Mouse (Mus musculus) embryonic facial prominence, embryonic 13.5 days (tissue): Measurements from ENCODE around the gene Dlec1. TPM values are rescaled to one million over a fixed set of nuclear protein-coding genes. Genes with fewer than 3 reads are reported as not detected.

ENCODE experiments used
- ATAC-seq: fragments of 200-750 bp; cut with Nextera tagmentation; 2 replicates; pipeline ENCODE4 v1.8.0; 2017; ENCODE audit warnings: low read depth; ENCODE audit not compliant: insufficient number of reproducible peaks, insufficient read depth, low FRiP score, low TSS enrichment
- H3K27ac ChIP-seq: fragments of 300-500 bp; sonication (generic); 2 replicates; pipeline ENCODE4 v1.5.1; 2015; ENCODE audit warnings: moderate library complexity, mild to moderate bottlenecking, inconsistent platforms
- H3K27me3 ChIP-seq: fragments of 300-500 bp; sonication (generic); 2 replicates; pipeline ENCODE4 v1.6.1; 2015; ENCODE audit warnings: mild to moderate bottlenecking, inconsistent platforms
- H3K36me3 ChIP-seq: fragments of 300-500 bp; sonication (generic); 2 replicates; pipeline ENCODE4 v1.6.1; 2015; ENCODE audit warnings: mild to moderate bottlenecking, inconsistent platforms
- H3K4me1 ChIP-seq: fragments of 300-500 bp; sonication (generic); 2 replicates; pipeline ENCODE4 v1.6.1; 2015; ENCODE audit warnings: inconsistent platforms
- H3K4me2 ChIP-seq: fragments of 300-500 bp; sonication (generic); 2 replicates; pipeline ENCODE4 v1.6.1; 2015; ENCODE audit warnings: moderate library complexity, mild to moderate bottlenecking, inconsistent platforms
- H3K4me3 ChIP-seq: fragments of 300-500 bp; sonication (generic); 2 replicates; pipeline ENCODE4 v1.5.1; 2015; ENCODE audit warnings: mild to moderate bottlenecking, inconsistent platforms
- H3K9ac ChIP-seq: fragments of 300-500 bp; sonication (generic); 2 replicates; pipeline ENCODE4 v1.6.1; 2015; ENCODE audit warnings: mild to moderate bottlenecking, inconsistent platforms
- H3K9me3 ChIP-seq: fragments of 300-500 bp; sonication (generic); 2 replicates; pipeline ENCODE4 v1.6.1; 2016; ENCODE audit warnings: inconsistent platforms
- WGBS: fragments of 180-500 bp; shearing (Covaris S2); methylation state at CpG from one replicate; pipeline ENCODE4 v1.1.7; 2015; ENCODE audit warnings: mixed read lengths; 5-methylcytosine and 5-hydroxymethylcytosine counted together
- polyA plus RNA-seq: library from polyadenylated mRNA; unstranded; fragments of >200 nt; fragmentation: Nextera tagmentation; extraction: Ambion mirVana; gene quantifications from 2 replicates; pipeline ENCODE4 v1.2.1, GENCODE M21; 2015

Dlec1 gene
- polyA plus RNA-seq, 1 experiment from 2014 or later: 1.1 TPM

GRCm38 (mm10) chr9:119146098-119146770 lies 44.0 kb downstream of the Dlec1 start:
- H3K4me2 ChIP-seq: no peak overlapping the region
- ATAC-seq: peak; percentile 29; the same call in 1 of the 2 replicates
- WGBS: 68% methylated on average over 13 of the region's 13 CpGs

GRCm38 (mm10) chr9:119149601-119150000 lies 47.3 kb downstream of the Dlec1 start:
- H3K4me1 ChIP-seq: no peaks in the 10 kb centered on the region
- H3K9me3 ChIP-seq: no peaks in the 10 kb centered on the region
- no peaks in the 10 kb centered on the region; the same call in 1 of the 2 replicates for H3K27me3 ChIP-seq
- H3K4me3 ChIP-seq: no peak overlapping the region
- H3K27ac ChIP-seq: no peak overlapping the region
- no peak overlapping the region for H3K4me2 ChIP-seq
- ATAC-seq: no peak
- no peak overlapping the region for H3K9ac ChIP-seq
- 20% methylated on average over 5 of the region's 5 CpGs for WGBS
- no peaks in the 10 kb centered on the region for H3K36me3 ChIP-seq

More at GRCm38 (mm10) chr9:119146098-119146770, 44.0 kb downstream of the Dlec1 start:
- no peak overlapping the region for H3K9ac ChIP-seq
- H3K4me3 ChIP-seq: no peak overlapping the region
- H3K36me3 ChIP-seq: no peaks in the 10 kb centered on the region
- no peaks in the 10 kb centered on the region for H3K4me1 ChIP-seq
- no peaks in the 10 kb centered on the region for H3K9me3 ChIP-seq
- H3K27ac ChIP-seq: no peak overlapping the region
- H3K27me3 ChIP-seq: no peaks in the 10 kb centered on the region

GRCm38 (mm10) chr9:119151751-119152150 lies 49.5 kb downstream of the Dlec1 start:
- peaks cover 4% of the 10 kb centered on the region; the same call in 1 of the 2 replicates for H3K4me1 ChIP-seq
- no peak for ATAC-seq
- H3K9me3 ChIP-seq: no peaks in the 10 kb centered on the region
- H3K36me3 ChIP-seq: no peaks in the 10 kb centered on the region
- H3K27ac ChIP-seq: no peak overlapping the region
- 70% methylated on average over 2 of the region's 2 CpGs for WGBS
- H3K4me2 ChIP-seq: no peak overlapping the region
- peaks cover 20% of the 10 kb centered on the region for H3K27me3 ChIP-seq
- H3K9ac ChIP-seq: no peak overlapping the region
- H3K4me3 ChIP-seq: no peak overlapping the region

- Histone ChIP-seq H3K27me3 (peaks cover 35% of the 10 kb centered on the region), H3K4me1 (peaks cover 4% of the 10 kb centered on the region; the same call in 1 of the 2 replicates), H3K27ac (no peak overlapping the region), H3K4me3 (no peak overlapping the region), H3K4me2 (no peak overlapping the region), H3K9ac (no peak overlapping the region), H3K36me3 (no peaks in the 10 kb centered on the region), H3K9me3 (no peaks in the 10 kb centered on the region)
- 76% methylated on average over 8 of the region's 8 CpGs for WGBS
- no peak for ATAC-seq
Observed at GRCm38 (mm10) chr9:119155416-119155815, 53.1 kb downstream of the Dlec1 start.

GRCm38 (mm10) chr9:119155826-119156225 lies 53.5 kb downstream of the Dlec1 start:
- Histone ChIP-seq H3K4me2 (peak overlapping the region; percentile 75), H3K4me1 (peaks cover 4% of the 10 kb centered on the region; the same call in 1 of the 2 replicates), H3K27me3 (peaks cover 35% of the 10 kb centered on the region), H3K27ac (no peak overlapping the region), H3K9ac (peak overlapping the region; percentile 63; the same call in 1 of the 2 replicates), H3K9me3 (no peaks in the 10 kb centered on the region), H3K36me3 (no peaks in the 10 kb centered on the region), H3K4me3 (peak overlapping the region; percentile 53; the same call in 1 of the 2 replicates)
- no peak for ATAC-seq
- 48% methylated on average over 7 of the region's 7 CpGs for WGBS

GRCm38 (mm10) chr9:119156278-119157201 lies 54.3 kb downstream of the Dlec1 start, which contains the start of gene Acaa1b:
TSS of gene Acaa1b (minus strand) at chr9:119157093.
- no peaks in the 10 kb centered on the region for H3K36me3 ChIP-seq
- peaks cover 4% of the 10 kb centered on the region; the same call in 1 of the 2 replicates for H3K4me1 ChIP-seq
- H3K4me3 ChIP-seq: peak within 1 kb of the TSS; percentile 53
- no peaks in the 10 kb centered on the region for H3K9me3 ChIP-seq
- H3K27ac ChIP-seq: no peak within 1 kb of the TSS
- peak within 1 kb of the TSS; percentile 63 for H3K9ac ChIP-seq
- WGBS: 1% methylated on average over 63 of the region's 65 CpGs
- ATAC-seq: peak; percentile 71; the same call in 1 of the 2 replicates
- peak within 1 kb of the TSS; percentile 75 for H3K4me2 ChIP-seq
- peaks cover 35% of the 10 kb centered on the region for H3K27me3 ChIP-seq

GRCm38 (mm10) chr9:119158861-119159260 lies 56.6 kb downstream of the Dlec1 start, which contains the start of gene Gm47289:
TSS of gene Gm47289 (plus strand) at chr9:119159161.
- H3K9me3 ChIP-seq: no peaks in the 10 kb centered on the region
- no peak within 1 kb of the TSS for H3K4me2 ChIP-seq
- peaks cover 35% of the 10 kb centered on the region for H3K27me3 ChIP-seq
- no peak within 1 kb of the TSS for H3K4me3 ChIP-seq
- H3K4me1 ChIP-seq: peaks cover 4% of the 10 kb centered on the region; the same call in 1 of the 2 replicates
- no peak within 1 kb of the TSS for H3K27ac ChIP-seq
- no peaks in the 10 kb centered on the region for H3K36me3 ChIP-seq
- ATAC-seq: no peak
- WGBS: 56% methylated on average over 4 of the region's 4 CpGs
- H3K9ac ChIP-seq: no peak within 1 kb of the TSS

GRCm38 (mm10) chr9:119160689-119161088 lies 58.4 kb downstream of the Dlec1 start:
- no peak overlapping the region for H3K9ac ChIP-seq
- peaks cover 24% of the 10 kb centered on the region for H3K27me3 ChIP-seq
- 85% methylated on average over 3 of the region's 3 CpGs for WGBS
- H3K4me3 ChIP-seq: no peak overlapping the region
- no peak overlapping the region for H3K4me2 ChIP-seq
- H3K27ac ChIP-seq: no peak overlapping the region
- no peak for ATAC-seq
- no peaks in the 10 kb centered on the region for H3K36me3 ChIP-seq
- H3K4me1 ChIP-seq: peaks cover 4% of the 10 kb centered on the region; the same call in 1 of the 2 replicates
- H3K9me3 ChIP-seq: no peaks in the 10 kb centered on the region

GRCm38 (mm10) chr9:119164743-119165142 lies 62.5 kb downstream of the Dlec1 start:
- Histone ChIP-seq H3K9me3 (no peaks in the 10 kb centered on the region), H3K4me2 (no peak overlapping the region), H3K27me3 (no peaks in the 10 kb centered on the region), H3K36me3 (no peaks in the 10 kb centered on the region), H3K4me1 (no peaks in the 10 kb centered on the region), H3K9ac (no peak overlapping the region), H3K4me3 (no peak overlapping the region), H3K27ac (no peak overlapping the region)
- 79% methylated on average over 7 of the region's 7 CpGs for WGBS
- ATAC-seq: no peak

- Histone ChIP-seq H3K36me3 (no peaks in the 10 kb centered on the region), H3K27ac (no peak overlapping the region), H3K4me3 (no peak overlapping the region), H3K9ac (no peak overlapping the region), H3K4me2 (no peak overlapping the region), H3K9me3 (no peaks in the 10 kb centered on the region), H3K27me3 (no peaks in the 10 kb centered on the region), H3K4me1 (no peaks in the 10 kb centered on the region)
- 91% methylated on average over 6 of the region's 6 CpGs for WGBS
- no peak for ATAC-seq
Observed at GRCm38 (mm10) chr9:119165548-119165947, 63.3 kb downstream of the Dlec1 start.

- no peak overlapping the region for H3K4me3 ChIP-seq
- no peak overlapping the region for H3K4me2 ChIP-seq
- no peaks in the 10 kb centered on the region for H3K36me3 ChIP-seq
- no peak for ATAC-seq
- H3K27me3 ChIP-seq: no peaks in the 10 kb centered on the region
- no peaks in the 10 kb centered on the region for H3K4me1 ChIP-seq
- WGBS: 92% methylated on average over 2 of the region's 2 CpGs
- no peaks in the 10 kb centered on the region for H3K9me3 ChIP-seq
- H3K9ac ChIP-seq: no peak overlapping the region
- no peak overlapping the region for H3K27ac ChIP-seq
Observed at GRCm38 (mm10) chr9:119167608-119168007, 65.3 kb downstream of the Dlec1 start.
